Mouse (Mus musculus) heart, adult 2 months (tissue): ENCODE data around the gene Mertk.

Source experiments
- CTCF ChIP-seq: fragments of 200-600 bp; IDR thresholded peaks from 2 replicates; pipeline ENCODE4 v1.8.1; 2022; ENCODE audit warnings: antibody characterized with exemption, mild to moderate bottlenecking, moderate library complexity
- EP300 ChIP-seq: fragments of 200-500 bp; IDR thresholded peaks from 2 replicates; pipeline ENCODE4 v1.6.1; 2011; ENCODE audit warnings: low read depth, low read length, control low read depth; ENCODE audit not compliant: insufficient read depth

DNA sequence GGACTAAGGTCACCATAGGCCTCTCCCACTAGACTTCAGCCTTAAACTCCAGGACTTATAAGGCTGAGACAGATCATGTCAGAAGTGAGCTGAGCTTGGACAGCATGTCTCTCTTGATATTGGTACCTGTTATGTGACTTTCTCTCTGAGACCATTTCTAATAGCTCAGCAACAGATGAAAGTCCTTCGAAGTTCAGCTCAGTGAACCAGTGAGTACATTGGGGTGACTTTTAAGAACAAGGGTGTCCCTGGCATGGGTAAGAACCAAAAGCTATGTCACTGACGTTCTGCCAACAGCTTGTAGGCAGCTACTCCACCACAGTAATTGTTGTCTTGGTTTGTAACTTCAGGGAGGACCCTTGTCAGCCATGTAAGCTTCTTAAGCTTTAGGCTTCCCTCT lies 121.9 kb downstream of the Mertk start:
- TF ChIP-seq CTCF (no peak), EP300 (no peak)
